10 mouse cellular contexts compared by ENCODE assay signal in genomic region chr4:74563565-74563964, GRCm38 (mm10).
DNase-seq lines count a peak whose midpoint lies in the region; ATAC-seq lines count a peak whose summit lies in the region.
"Had no signal": no experiment of that assay in that cellular context is flagged by ENCODE, and none has a peak within 500 bp of the region (broad histone marks: within the 10 kb centered on the region; RNA-seq: fewer than 3 reads in every experiment).

No protein-coding gene starts in this region.

- no peaks in the 10 kb centered on the region for H3K9me3 ChIP-seq in intestine, embryonic 15.5 days
- H3K9me3 ChIP-seq in intestine, embryonic 16.5 days (ENCODE audit: control insufficient read depth, low read length): no peaks in the 10 kb centered on the region
- H3K9me3 ChIP-seq: embryonic facial prominence, embryonic 12.5 days; limb, embryonic 12.5 days had no signal

- H3K27me3 ChIP-seq in intestine, embryonic 15.5 days (replicated peaks): no peaks in the 10 kb centered on the region
- H3K27me3 ChIP-seq in intestine, embryonic 16.5 days (replicated peaks; ENCODE audit: control insufficient read depth, insufficient read depth, low read length): no peaks in the 10 kb centered on the region
- H3K27me3 ChIP-seq: embryonic facial prominence, embryonic 12.5 days; limb, embryonic 12.5 days had no signal

- H3K4me1 ChIP-seq in intestine, embryonic 15.5 days (replicated peaks): no peaks in the 10 kb centered on the region
- no peaks in the 10 kb centered on the region for H3K4me1 ChIP-seq in intestine, embryonic 16.5 days (ENCODE audit: control insufficient read depth, insufficient read depth, low read length)
- H3K4me1 ChIP-seq: embryonic facial prominence, embryonic 12.5 days; limb, embryonic 12.5 days had no signal

- no peak overlapping the region for H3K9ac ChIP-seq in intestine, embryonic 15.5 days
- no peak overlapping the region for H3K9ac ChIP-seq in intestine, embryonic 16.5 days (ENCODE audit: low read depth, low read length)
- H3K9ac ChIP-seq: embryonic facial prominence, embryonic 12.5 days; limb, embryonic 12.5 days had no signal

- DNase-seq in right cerebral cortex, adult 18-20 months: peak; percentile 30
- no peak for DNase-seq in right cerebral cortex, postnatal 4 days
- DNase-seq in embryo, embryonic 10.5 days (ENCODE audit: low spot score): peak; percentile 72
- DNase-seq in retina, adult 2 months (ENCODE audit: low read depth, low spot score): peak; percentile 13
- DNase-seq in thymus, adult 18-20 months: no peak
- DNase-seq in urinary bladder, adult 2 months (ENCODE audit: low spot score): no peak

- no peaks in the 10 kb centered on the region for H3K36me3 ChIP-seq in intestine, embryonic 15.5 days
- H3K36me3 ChIP-seq in intestine, embryonic 16.5 days (ENCODE audit: control insufficient read depth, insufficient read depth, low read length): no peaks in the 10 kb centered on the region
- H3K36me3 ChIP-seq: embryonic facial prominence, embryonic 12.5 days; limb, embryonic 12.5 days had no signal

- WGBS in intestine, embryonic 15.5 days: 15% methylated on average over 2 of the region's 2 CpGs
- 13% methylated on average over 2 of the region's 2 CpGs for WGBS in intestine, embryonic 16.5 days

- H3K4me3 ChIP-seq in intestine, embryonic 15.5 days (replicated peaks): no peak overlapping the region
- no peak overlapping the region for H3K4me3 ChIP-seq in intestine, embryonic 16.5 days (ENCODE audit: low read length)
- H3K4me3 ChIP-seq: embryonic facial prominence, embryonic 12.5 days; limb, embryonic 12.5 days had no signal

- H3K27ac ChIP-seq in intestine, embryonic 15.5 days: no peak overlapping the region
- no peak overlapping the region for H3K27ac ChIP-seq in intestine, embryonic 16.5 days (ENCODE audit: low read length)
- H3K27ac ChIP-seq: embryonic facial prominence, embryonic 12.5 days; limb, embryonic 12.5 days had no signal

- no peak overlapping the region for H3K4me2 ChIP-seq in intestine, embryonic 15.5 days (replicated peaks)
- H3K4me2 ChIP-seq in intestine, embryonic 16.5 days (ENCODE audit: low read depth, low read length): no peak overlapping the region
- H3K4me2 ChIP-seq: embryonic facial prominence, embryonic 12.5 days; limb, embryonic 12.5 days had no signal

- 0 out of 2 replicates have a peak, but pooled peaks have one; percentile 66 for ATAC-seq in intestine, embryonic 15.5 days
- ATAC-seq in intestine, embryonic 16.5 days: no peak

Comparison
In these comparisons a context has a peak if more than half of its experiments do, and no peak if none do; other contexts are left out.
1. DNase-seq: peak in right cerebral cortex, adult 18-20 months (single experiment), embryo, embryonic 10.5 days (single experiment) and retina, adult 2 months (single experiment); none in right cerebral cortex, postnatal 4 days (single experiment), thymus, adult 18-20 months (0 of 2) and urinary bladder, adult 2 months (single experiment).